Mouse (Mus musculus) limb, embryonic 14.5 days (tissue): Measurements from ENCODE around the gene Pnmt. TPM values are rescaled to one million over a fixed set of nuclear protein-coding genes. Genes with fewer than 3 reads are reported as not detected.

ENCODE experiments used
- ATAC-seq: fragments of 200-750 bp; cut with Nextera tagmentation; 2 replicates; pipeline ENCODE4 v1.8.0; 2017; ENCODE audit warnings: low read depth, moderate number of reproducible peaks, moderate TSS enrichment; ENCODE audit not compliant: low FRiP score
- DNase-seq: peaks from one replicate; pipeline ENCODE4 v3.0.0-alpha.2; 2015; ENCODE audit warnings: low spot score
- H3K27ac ChIP-seq: fragments of 300-500 bp; sonication (generic); replicated peaks from 2 replicates; pipeline ENCODE4 v1.5.1; 2014; ENCODE audit warnings: low read depth, mild to moderate bottlenecking, low read length, moderate library complexity, mixed read lengths
- H3K27me3 ChIP-seq: fragments of 300-500 bp; sonication (generic); 2 replicates; pipeline ENCODE4 v1.6.1; 2014; ENCODE audit warnings: low read length, mixed read lengths; ENCODE audit not compliant: control insufficient read depth, insufficient read depth
- H3K36me3 ChIP-seq: fragments of 300-500 bp; sonication (generic); 2 replicates; pipeline ENCODE4 v1.6.1; 2014; ENCODE audit warnings: mild to moderate bottlenecking, low read length, moderate library complexity, mixed read lengths; ENCODE audit not compliant: control insufficient read depth, insufficient read depth
- H3K4me1 ChIP-seq: fragments of 300-500 bp; sonication (generic); 2 replicates; pipeline ENCODE4 v1.6.1; 2014; ENCODE audit warnings: antibody characterized with exemption, low read length, mixed read lengths; ENCODE audit not compliant: control insufficient read depth, insufficient read depth
- H3K4me2 ChIP-seq: fragments of 300-500 bp; sonication (generic); replicated peaks from 2 replicates; pipeline ENCODE4 v1.6.1; 2014; ENCODE audit warnings: low read depth, mild to moderate bottlenecking, low read length, moderate library complexity; ENCODE audit not compliant: severe bottlenecking
- H3K4me3 ChIP-seq: fragments of 300-500 bp; sonication (generic); replicated peaks from 2 replicates; pipeline ENCODE4 v1.5.1; 2014; ENCODE audit warnings: low read length
- H3K9ac ChIP-seq: fragments of 300-500 bp; sonication (generic); 2 replicates; pipeline ENCODE4 v1.6.1; 2014; ENCODE audit warnings: mild to moderate bottlenecking, low read depth, low read length, moderate library complexity; ENCODE audit not compliant: severe bottlenecking
- H3K9me3 ChIP-seq: fragments of 300-500 bp; sonication (generic); 2 replicates; pipeline ENCODE4 v1.6.1; 2016; ENCODE audit warnings: low read length; ENCODE audit not compliant: control insufficient read depth
- POLR2A ChIP-seq: fragments of 200-500 bp; IDR thresholded peaks from 2 replicates; pipeline ENCODE4 v1.8.0; 2012; ENCODE audit warnings: inconsistent platforms, mild to moderate bottlenecking, moderate library complexity, borderline replicate concordance; ENCODE audit not compliant: insufficient read depth, insufficient read length; ENCODE audit errors: extremely low read depth
- WGBS: fragments of 180-500 bp; shearing (Covaris S2); extraction: QIAGEN DNeasy Blood & Tissue Kit; methylation state at CpG from one replicate; pipeline ENCODE4 v1.1.7; 2014; 5-methylcytosine and 5-hydroxymethylcytosine counted together
- polyA plus RNA-seq, 2 experiments: library from polyadenylated mRNA; depleted of rRNA in 1 of 2; stranded (reverse) in 1 of 2; unstranded in 1 of 2; fragments of >200 nt; fragmentation: Nextera tagmentation in 1 of 2; extraction: Ambion mirVana in 1 of 2; gene quantifications; 2 replicates each; pipeline versions ENCODE4 v1.2.1 to v1.2.3; 2012 to 2014

Pnmt gene
- polyA plus RNA-seq, 2 experiments = 1.3 to 1.4 TPM

DNA sequence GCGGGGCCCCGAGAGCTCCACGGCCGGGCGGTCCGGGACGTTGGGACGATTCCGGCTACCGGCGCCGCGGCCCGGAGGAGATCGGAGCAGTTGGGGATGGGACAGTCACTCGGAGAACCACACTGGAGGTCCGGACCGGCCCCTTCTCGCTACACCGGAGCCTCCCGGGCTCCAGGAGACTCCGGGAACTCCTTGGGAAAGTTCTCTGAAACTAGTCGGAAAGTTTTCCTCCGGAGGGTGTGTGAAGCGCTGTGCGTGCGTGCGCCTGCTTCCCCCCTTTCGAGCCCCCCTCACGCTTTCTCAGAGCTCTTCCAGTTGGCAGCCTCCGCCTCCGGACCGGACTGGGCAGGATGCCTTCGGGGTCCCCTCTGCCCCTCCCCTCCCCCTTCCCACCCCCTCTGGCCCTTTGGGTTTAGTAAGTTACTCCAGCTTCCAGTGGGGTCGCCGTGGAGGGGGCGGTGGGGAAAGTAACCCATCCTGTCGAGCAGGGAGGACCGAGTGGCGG, 26.6 kb downstream of the Pnmt start:
- Histone ChIP-seq H3K36me3 (peaks cover 3% of the 10 kb centered on the region; the same call in 1 of the 2 replicates), H3K27me3 (no peaks in the 10 kb centered on the region), H3K4me2 (peak overlapping the region; percentile 62), H3K4me3 (peak overlapping the region; percentile 99), H3K4me1 (peaks cover 30% of the 10 kb centered on the region), H3K9me3 (no peaks in the 10 kb centered on the region), H3K9ac (peak overlapping the region; percentile 95), H3K27ac (peak overlapping the region; percentile 98)
- TF ChIP-seq POLR2A = no peak
- DNase-seq = peak; percentile 66
- peak; percentile 51 for ATAC-seq
- WGBS = under 1% methylated on average over 31 of the region's 40 CpGs

GRCm38 (mm10) chr11:98413731-98414130, 27.5 kb downstream of the Pnmt start:
- peaks cover 6% of the 10 kb centered on the region for H3K36me3 ChIP-seq
- no peaks in the 10 kb centered on the region for H3K27me3 ChIP-seq
- H3K4me1 ChIP-seq = peaks cover 28% of the 10 kb centered on the region
- WGBS = 16% methylated on average over 7 of the region's 7 CpGs
- no peak for TF ChIP-seq POLR2A
- H3K4me2 ChIP-seq = peak overlapping the region; percentile 62
- no peak overlapping the region for H3K27ac ChIP-seq
- no peak for ATAC-seq
- DNase-seq = no peak
- H3K9me3 ChIP-seq = no peaks in the 10 kb centered on the region
- H3K9ac ChIP-seq = peak overlapping the region; percentile 95
- H3K4me3 ChIP-seq = peak overlapping the region; percentile 99

DNA sequence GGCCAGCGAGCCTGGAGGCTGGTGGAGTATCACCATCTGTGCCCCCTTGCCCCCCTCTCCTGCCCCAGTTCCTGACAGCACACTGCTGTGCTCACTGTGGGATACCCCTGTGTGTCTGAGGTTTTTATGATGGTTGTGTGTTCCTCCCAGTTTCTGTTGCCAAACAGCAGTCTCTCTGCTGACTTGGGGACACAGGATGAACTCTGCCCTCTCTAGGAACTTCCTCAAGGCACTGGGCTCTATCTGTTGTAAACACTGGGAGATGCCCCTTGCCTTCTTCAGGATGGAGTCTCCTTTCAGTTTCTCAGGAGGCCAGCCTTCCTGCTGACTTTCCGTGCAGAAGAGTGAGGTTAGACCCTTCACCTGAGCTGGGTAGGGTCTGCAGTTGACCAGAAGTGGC, 27.9 kb downstream of the Pnmt start:
- no peak for DNase-seq
- TF ChIP-seq POLR2A = no peak
- Histone ChIP-seq H3K4me1 (peaks cover 24% of the 10 kb centered on the region), H3K4me2 (peak overlapping the region; percentile 62), H3K9ac (peak overlapping the region; percentile 4; the same call in 1 of the 2 replicates), H3K9me3 (no peaks in the 10 kb centered on the region), H3K27me3 (no peaks in the 10 kb centered on the region), H3K36me3 (peaks cover 10% of the 10 kb centered on the region), H3K27ac (no peak overlapping the region), H3K4me3 (peak overlapping the region; percentile 99)
- WGBS = 16% methylated on average over 2 of the region's 2 CpGs
- ATAC-seq = no peak

DNA sequence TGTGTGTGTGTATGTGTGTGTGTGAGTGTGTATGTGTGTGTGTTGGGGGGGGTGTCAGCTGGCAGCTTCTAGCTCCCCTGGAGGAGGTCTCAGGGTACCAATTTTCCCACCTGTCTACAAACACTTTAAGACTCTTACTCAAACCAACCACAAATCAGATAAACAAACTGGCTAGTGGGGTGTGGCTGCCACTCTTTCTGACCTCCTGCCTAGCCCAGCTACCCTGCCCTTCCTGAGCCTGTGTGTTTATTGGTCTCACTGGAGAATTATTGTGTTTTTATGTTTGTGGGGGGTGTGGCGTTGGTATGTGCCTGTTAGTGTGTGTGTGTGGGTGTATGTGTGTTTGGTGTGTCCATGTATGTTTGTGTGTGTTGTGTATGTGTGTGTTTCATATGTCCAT, 30.8 kb downstream of the Pnmt start:
- Histone ChIP-seq H3K27ac (no peak overlapping the region), H3K4me3 (no peak overlapping the region), H3K9me3 (no peaks in the 10 kb centered on the region), H3K4me2 (no peak overlapping the region), H3K36me3 (peaks cover 38% of the 10 kb centered on the region), H3K27me3 (no peaks in the 10 kb centered on the region), H3K9ac (no peak overlapping the region), H3K4me1 (peaks cover 13% of the 10 kb centered on the region)
- WGBS = 54% methylated on average over 1 of the region's 1 CpGs
- TF ChIP-seq POLR2A = no peak
- DNase-seq = no peak
- ATAC-seq = no peak

DNA sequence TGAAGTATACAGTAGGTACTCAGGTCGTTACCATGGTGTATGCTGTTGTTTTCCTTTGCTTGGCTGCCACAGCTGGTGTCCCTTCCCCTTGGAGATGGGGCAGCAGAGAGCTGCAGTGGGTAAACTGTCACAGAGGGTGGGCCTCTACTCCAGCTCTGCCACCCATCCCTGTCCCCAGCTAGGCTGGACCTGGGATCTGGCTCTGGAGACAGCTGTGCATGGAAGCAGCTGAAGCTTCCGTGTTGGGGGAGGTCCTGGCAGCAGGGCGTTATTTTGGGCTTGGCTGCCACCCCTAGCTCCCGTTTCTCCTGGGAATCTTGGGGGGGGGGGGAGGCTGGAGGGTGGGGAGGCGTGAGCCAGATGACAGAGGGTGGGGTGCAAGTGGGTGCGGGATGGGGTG, 32.0 kb downstream of the Pnmt start:
- ATAC-seq = peak; percentile 48; the same call in 1 of the 2 replicates

More for the DNA sequence above, 32.0 kb downstream of the Pnmt start:
- Histone ChIP-seq H3K4me1 (peaks cover 13% of the 10 kb centered on the region), H3K4me3 (no peak overlapping the region), H3K9me3 (no peaks in the 10 kb centered on the region), H3K36me3 (peaks cover 50% of the 10 kb centered on the region), H3K9ac (no peak overlapping the region), H3K27ac (no peak overlapping the region), H3K4me2 (no peak overlapping the region), H3K27me3 (no peaks in the 10 kb centered on the region)
- WGBS = 63% methylated on average over 5 of the region's 6 CpGs
- no peak for DNase-seq
- TF ChIP-seq POLR2A = no peak
